In the genomic region with DNA sequence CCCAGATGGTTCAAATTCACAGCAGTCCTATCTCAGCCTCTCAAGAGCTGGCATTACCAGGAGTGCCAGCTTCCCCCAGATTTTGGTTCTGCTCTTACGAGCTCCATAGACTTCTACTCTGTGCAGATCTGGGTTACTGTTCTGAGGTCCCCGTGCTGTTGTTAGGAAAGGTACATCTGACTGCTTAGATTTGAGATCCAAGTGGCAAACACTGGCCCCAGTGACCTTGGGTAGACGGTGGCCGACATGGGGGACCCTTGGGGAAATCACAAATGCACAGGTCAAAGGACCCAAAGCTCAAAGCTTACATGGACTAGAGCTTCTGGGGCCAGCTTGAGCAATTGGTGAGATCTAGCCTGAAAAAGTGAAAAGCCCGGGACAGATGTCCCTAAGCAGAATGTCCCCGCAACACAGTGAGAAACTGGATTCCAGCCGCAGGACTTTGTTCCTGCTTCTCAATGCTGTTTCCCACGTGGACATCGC, we compare ENCODE assay signal across 1 mouse cellular context.
TF ChIP-seq lines count a peak whose summit lies in the region.

No protein-coding gene starts in this region.

TF ChIP-seq in MEL, 35 proteins besides CTCF, POLR2A, EP300 and RAD21 (continued from another document):
- TF ChIP-seq MXI1 (IDR thresholded peaks at IDR 0.05; ENCODE audit: low read depth, low read length): no peak
- no peak for TF ChIP-seq SMC3 (IDR thresholded peaks at IDR 0.05; ENCODE audit: low read depth, low read length)
- no peak for TF ChIP-seq TBP (IDR thresholded peaks at IDR 0.05; ENCODE audit: low read depth, low read length)
- no peak for TF ChIP-seq MYB (IDR thresholded peaks at IDR 0.05; ENCODE audit: low read depth, low read length)
- TF ChIP-seq CHD2 (IDR thresholded peaks at IDR 0.05; ENCODE audit: low read length): no peak
